Comparison of ENCODE assay signal across 23 mouse cellular contexts in the genomic region with DNA sequence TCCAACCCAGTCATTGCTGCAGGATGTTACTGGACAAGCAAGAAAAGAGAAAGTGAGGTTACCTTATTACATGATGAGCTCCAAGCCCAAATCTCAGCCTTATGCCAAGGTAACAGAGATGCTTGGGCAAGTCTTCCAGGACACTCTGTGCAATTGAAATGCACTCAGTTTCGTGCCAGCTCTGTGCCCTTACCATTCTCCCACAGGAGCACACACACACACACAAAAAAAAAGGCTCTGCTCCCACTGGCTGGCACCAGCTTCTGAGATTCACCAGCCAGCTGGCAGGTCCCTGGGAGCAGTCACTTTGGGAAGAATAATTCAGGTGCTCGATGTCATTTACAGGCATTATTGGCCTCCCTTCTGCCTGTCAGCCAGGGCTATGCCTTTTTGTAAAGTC. TPM values are rescaled to one million over a fixed set of nuclear protein-coding genes. Genes with fewer than 3 reads are reported as not detected.
A peak's percentile ranks its signal among the peaks of the same experiment; 100 is the strongest.
DNase-seq lines count a peak whose midpoint lies in the region; ATAC-seq lines count a peak whose summit lies in the region.
"Had no signal": no experiment of that assay in that cellular context is flagged by ENCODE, and none has a peak within 500 bp of the region (broad histone marks: within the 10 kb centered on the region; RNA-seq: fewer than 3 reads in every experiment).

No protein-coding gene starts in this region.

- no peak overlapping the region for H3K27ac ChIP-seq in kidney, embryonic 14.5 days (ENCODE audit: low read depth, low read length)
- H3K27ac ChIP-seq: forebrain, embryonic 10.5 days; heart, adult 2 months; heart, embryonic 15.5 days; layer of hippocampus, adult 2 months; limb, embryonic 10.5 days had no signal

- no peak for ATAC-seq in kidney, embryonic 14.5 days (ENCODE audit: low FRiP score, low TSS enrichment)
- ATAC-seq: midbrain, embryonic 16.5 days had no signal

- no peak overlapping the region for H3K4me2 ChIP-seq in kidney, embryonic 14.5 days (replicated peaks; ENCODE audit: low read depth, low read length)
- H3K4me2 ChIP-seq: heart, embryonic 15.5 days had no signal

- DNase-seq in adrenal gland, postnatal 10 days = peak; percentile 3
- DNase-seq in adrenal gland, postnatal 4 days (ENCODE audit: low spot score in 2 of 2) = no peak
- peak; percentile 22 for DNase-seq in left cerebral cortex, postnatal 4 days
- no peak for DNase-seq in left cerebral cortex, postnatal 36 days (ENCODE audit: low spot score in 2 of 2)
- peak; percentile 89 for DNase-seq in cerebellum, adult 9-11 months
- no peak for DNase-seq in ovary, postnatal 36 days (ENCODE audit: low spot score)
- DNase-seq in frontal cortex, adult 2 months (ENCODE audit: extremely low spot score in 1 of 2, low spot score in 1 of 2) = no peak
- DNase-seq: adrenal gland, adult 2 months; embryo, embryonic 11 days; heart, adult 2 months; heart, postnatal 4 days; kidney, adult 18-20 months; kidney, postnatal 10 days; lung, adult 18-20 months; lung, postnatal 14 days; right cerebral cortex, postnatal 4 days; thymus, adult 2 months had no signal

- intact Hi-C loops in left cerebral cortex, postnatal 4 days (cut with DNase I) = no loop called here
- intact Hi-C loops in left cerebral cortex, postnatal 36 days (cut with DNase I) = no loop called here

- no peak overlapping the region for H3K4me3 ChIP-seq in kidney, embryonic 14.5 days (ENCODE audit: low read length)
- H3K4me3 ChIP-seq: forebrain, embryonic 10.5 days; heart, adult 2 months; heart, embryonic 15.5 days; layer of hippocampus, adult 2 months; limb, embryonic 10.5 days had no signal

- WGBS in kidney, embryonic 14.5 days = 86% methylated on average over 2 of the region's 2 CpGs

- H3K27me3 ChIP-seq in kidney, embryonic 14.5 days (ENCODE audit: control insufficient read depth, insufficient read depth, low read length) = no peaks in the 10 kb centered on the region
- H3K27me3 ChIP-seq: heart, embryonic 15.5 days had no signal

- H3K9ac ChIP-seq in kidney, embryonic 14.5 days (ENCODE audit: low read depth, low read length) = no peak overlapping the region
- H3K9ac ChIP-seq: heart, embryonic 15.5 days had no signal

- no peaks in the 10 kb centered on the region for H3K9me3 ChIP-seq in kidney, embryonic 14.5 days (ENCODE audit: control insufficient read depth, low read length)
- H3K9me3 ChIP-seq: forebrain, embryonic 10.5 days; heart, embryonic 15.5 days; limb, embryonic 10.5 days had no signal

- no peaks in the 10 kb centered on the region for H3K4me1 ChIP-seq in kidney, embryonic 14.5 days (ENCODE audit: control insufficient read depth, insufficient read depth, low read length)
- H3K4me1 ChIP-seq: forebrain, embryonic 10.5 days; heart, embryonic 15.5 days; limb, embryonic 10.5 days had no signal

- H3K36me3 ChIP-seq in kidney, embryonic 14.5 days (ENCODE audit: control insufficient read depth, insufficient read depth, low read length) = no peaks in the 10 kb centered on the region
- H3K36me3 ChIP-seq: forebrain, embryonic 10.5 days; heart, embryonic 15.5 days; limb, embryonic 10.5 days had no signal

RNA-seq across cellular contexts. Expression of a gene that starts 55.4 kb away (rescaled TPM):
- 10 to 100 TPM; 15.6 to 17.0 TPM for total RNA-seq in adrenal gland, postnatal 10 days (2021)
- 10 to 100 TPM; 17.4 to 20.9 TPM for total RNA-seq in adrenal gland, postnatal 4 days (2021)
- 10 to 100 TPM; 31.9 to 33.4 TPM for total RNA-seq in left cerebral cortex, postnatal 4 days (2021)
- 10 to 100 TPM; 35.9 to 36.7 TPM for total RNA-seq in left cerebral cortex, postnatal 36 days (2021)
- polyA plus RNA-seq in frontal cortex, adult 2 months (2012; rRNA removed) = 28.7 and 31.8 TPM in 2 replicates
- 18.7 and 24.6 TPM in 2 replicates for polyA plus RNA-seq in kidney, embryonic 14.5 days (2014; fragmentation: Nextera tagmentation; extraction: Ambion mirVana)

RNA-seq across cellular contexts. Expression of a gene that starts 55.5 kb away (rescaled TPM):
- 10 to 100 TPM; 24.9 to 25.5 TPM for total RNA-seq in adrenal gland, postnatal 10 days (2021)
- total RNA-seq in adrenal gland, postnatal 4 days (2021) = 10 to 100 TPM; 30.6 to 37.4 TPM
- total RNA-seq in left cerebral cortex, postnatal 4 days (2021) = 10 to 100 TPM; 32.2 to 33.2 TPM
- 10 to 100 TPM; 17.6 to 22.7 TPM for total RNA-seq in left cerebral cortex, postnatal 36 days (2021)
- 15.1 and 18.4 TPM in 2 replicates for polyA plus RNA-seq in frontal cortex, adult 2 months (2012; rRNA removed)
- 31.6 and 45.3 TPM in 2 replicates for polyA plus RNA-seq in kidney, embryonic 14.5 days (2014; fragmentation: Nextera tagmentation; extraction: Ambion mirVana)

Comparison
In these comparisons a context has a peak if more than half of its experiments do, and no peak if none do; other contexts are left out.
1. DNase-seq: peak in adrenal gland, postnatal 10 days (single experiment), left cerebral cortex, postnatal 4 days (single experiment) and cerebellum, adult 9-11 months (single experiment); none in adrenal gland, postnatal 4 days (0 of 2), left cerebral cortex, postnatal 36 days (0 of 2), ovary, postnatal 36 days (single experiment) and frontal cortex, adult 2 months (0 of 2).